Mouse (Mus musculus) bone marrow macrophage, adult 2 months (primary cell): Measurements from ENCODE around the gene Cotl1. TPM values are rescaled to one million over a fixed set of nuclear protein-coding genes. Genes with fewer than 3 reads are reported as not detected.

Experiments used
- H3K27ac ChIP-seq: 2 replicates; pipeline ENCODE4 v1.5.1; 2012; ENCODE audit warnings: low read depth, low read length; ENCODE audit not compliant: insufficient read depth
- H3K4me1 ChIP-seq: 2 replicates; pipeline ENCODE4 v1.6.1; 2012; ENCODE audit warnings: low read length; ENCODE audit not compliant: control insufficient read depth, insufficient read depth
- H3K4me3 ChIP-seq: 2 replicates; pipeline ENCODE4 v1.5.1; 2012; ENCODE audit warnings: mild to moderate bottlenecking, low read length, moderate library complexity; ENCODE audit not compliant: insufficient read depth
- CTCF ChIP-seq: IDR thresholded peaks from 2 replicates; pipeline ENCODE4 v1.5.1; 2012; ENCODE audit warnings: low read depth, mild to moderate bottlenecking, low read length, moderate library complexity
- POLR2A ChIP-seq: IDR thresholded peaks from 2 replicates; pipeline ENCODE4 v1.6.1; 2012; ENCODE audit warnings: mild to moderate bottlenecking, low read depth, low read length, borderline replicate concordance
- polyA plus RNA-seq: library from polyadenylated mRNA; stranded (reverse); fragments of >200 nt; gene quantifications from 2 replicates; pipeline ENCODE4 v1.2.4, GENCODE M21; 2012; ENCODE audit not compliant: missing spikeins, insufficient read depth, insufficient read length

Cotl1 gene
- polyA plus RNA-seq, 1 experiment: 492 TPM

DNA sequence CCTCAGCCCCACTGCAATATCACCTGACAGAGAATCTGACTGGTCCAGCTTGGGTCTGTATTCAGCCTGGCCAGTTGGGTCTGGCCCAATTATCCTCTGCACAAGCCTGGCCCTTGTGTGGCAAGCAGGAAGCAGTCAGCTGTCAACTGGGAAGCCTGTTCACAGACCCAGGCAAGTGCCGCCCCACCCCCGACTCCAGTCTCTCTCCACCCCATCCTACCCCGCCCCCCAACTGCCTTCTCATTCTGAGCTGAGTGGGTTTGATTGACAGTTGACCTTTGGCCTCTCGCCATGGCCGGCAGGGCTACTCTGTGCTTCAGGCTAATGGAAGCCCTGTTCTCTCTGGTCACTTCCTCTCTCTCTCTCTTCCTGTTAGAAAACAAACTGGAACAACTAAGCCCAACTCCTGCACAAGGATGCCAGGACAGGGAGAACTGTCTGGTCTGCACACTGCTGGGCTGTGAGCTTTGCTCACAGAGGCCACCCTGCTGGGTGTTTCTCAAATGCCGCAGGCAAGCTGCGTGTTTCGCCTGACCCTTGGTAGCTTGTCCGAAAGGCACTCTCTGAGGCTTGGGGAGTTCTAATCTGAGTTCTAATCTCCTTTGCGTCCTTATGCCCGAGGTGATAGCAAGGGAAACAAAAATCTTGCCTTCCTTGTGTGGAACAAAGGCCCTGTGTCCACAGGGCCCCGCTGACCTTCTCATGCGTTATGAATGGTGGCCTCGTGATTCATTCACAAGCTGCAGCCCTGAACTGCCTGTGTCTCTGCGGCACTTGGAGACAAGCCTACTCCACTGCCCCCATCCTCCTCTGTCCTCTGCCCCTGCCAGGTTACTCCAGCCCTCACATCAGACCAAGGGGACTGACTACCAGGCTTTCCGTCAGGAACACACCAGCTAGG, 48.3 kb downstream of the Cotl1 start:
- TF ChIP-seq POLR2A (no peak; the same call in 1 of the 2 replicates), CTCF (no peak)
- H3K4me3 ChIP-seq: no peak overlapping the region
- H3K4me1 ChIP-seq: peaks cover 14% of the 10 kb centered on the region
- peak overlapping the region; percentile 33 for H3K27ac ChIP-seq

DNA sequence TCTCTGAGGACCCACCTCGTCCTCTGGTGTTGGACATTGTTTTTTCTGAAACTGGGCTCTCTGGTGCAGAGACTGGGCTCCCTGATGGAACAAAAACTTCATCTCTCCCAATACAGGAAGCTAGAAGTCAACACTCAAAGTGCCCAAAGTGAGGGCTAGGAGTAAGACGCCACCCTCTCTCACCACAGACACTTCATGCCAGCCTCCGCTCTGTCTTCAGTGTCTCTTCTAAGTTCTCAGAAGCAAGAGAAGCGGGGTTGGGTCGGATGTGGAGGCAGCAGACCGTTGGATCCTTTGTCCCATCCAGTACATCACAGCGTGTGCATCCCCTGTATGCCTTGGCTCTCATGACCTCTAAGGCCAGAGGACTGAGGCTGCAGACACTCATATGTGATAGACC, 50.8 kb downstream of the Cotl1 start:
- Histone ChIP-seq H3K27ac (no peak overlapping the region), H3K4me1 (peaks cover 17% of the 10 kb centered on the region), H3K4me3 (no peak overlapping the region)
- TF ChIP-seq POLR2A (no peak), CTCF (no peak)

DNA sequence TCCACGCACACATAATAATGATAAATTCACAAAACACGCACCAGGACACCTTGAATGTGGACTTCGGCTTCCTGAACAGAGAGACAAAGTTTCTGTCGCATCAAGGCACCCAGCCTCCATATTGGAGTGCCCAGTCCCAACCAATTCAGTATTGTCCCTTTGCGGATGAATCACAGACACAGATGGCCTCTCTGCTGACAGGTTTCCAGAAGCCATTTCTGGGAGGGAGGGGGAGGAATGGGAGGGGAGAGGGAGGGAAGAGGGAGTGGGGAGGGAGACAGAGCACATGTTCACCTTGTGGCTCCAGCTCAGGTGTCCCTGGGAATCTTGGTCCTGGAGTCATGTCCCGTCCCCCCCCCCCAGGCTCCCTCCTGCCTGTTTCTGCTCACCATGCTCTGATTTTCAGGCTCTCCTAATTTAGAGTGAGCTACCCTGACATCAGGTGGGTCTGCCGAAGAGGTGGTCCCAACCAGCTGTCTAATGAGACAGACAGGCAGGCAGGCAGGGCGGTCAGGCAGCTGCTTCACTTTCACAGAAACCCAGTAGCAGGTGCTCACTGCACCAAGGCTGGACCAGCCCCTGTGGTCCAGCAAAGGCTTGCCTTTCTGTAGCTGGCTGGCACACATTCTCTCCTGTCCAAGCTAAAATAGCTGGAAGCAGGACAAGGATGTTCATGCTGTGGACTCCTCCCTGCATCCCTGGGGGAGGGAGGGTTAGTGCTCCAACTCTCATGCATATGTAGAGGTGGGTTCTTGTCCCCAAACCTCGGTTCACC, 51.5 kb downstream of the Cotl1 start:
- peaks cover 24% of the 10 kb centered on the region for H3K4me1 ChIP-seq
- H3K27ac ChIP-seq: no peak overlapping the region
- TF ChIP-seq POLR2A: no peak
- no peak for TF ChIP-seq CTCF
- no peak overlapping the region for H3K4me3 ChIP-seq

DNA sequence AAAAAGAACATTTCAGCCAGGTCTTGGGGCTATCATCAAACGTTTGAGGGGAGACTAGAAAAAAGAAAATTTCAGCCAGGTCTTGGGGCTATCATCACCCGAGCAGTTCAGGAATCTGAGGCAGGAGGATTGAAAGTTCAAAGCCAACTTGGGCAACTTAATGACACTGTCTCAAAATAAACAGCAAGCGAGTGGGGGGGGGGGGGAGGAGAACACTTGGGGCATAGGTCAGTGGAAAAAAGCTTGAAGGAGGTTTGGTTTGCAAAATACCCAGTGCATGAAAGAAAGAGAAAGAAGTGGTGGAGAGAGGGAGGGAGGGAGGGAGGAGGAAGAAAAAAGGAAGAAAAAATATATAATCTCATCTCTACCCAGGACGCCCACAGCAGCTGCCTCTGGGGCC, 53.0 kb downstream of the Cotl1 start:
- H3K4me3 ChIP-seq: no peak overlapping the region
- H3K4me1 ChIP-seq: peaks cover 22% of the 10 kb centered on the region
- TF ChIP-seq CTCF (no peak), POLR2A (no peak)
- no peak overlapping the region for H3K27ac ChIP-seq

DNA sequence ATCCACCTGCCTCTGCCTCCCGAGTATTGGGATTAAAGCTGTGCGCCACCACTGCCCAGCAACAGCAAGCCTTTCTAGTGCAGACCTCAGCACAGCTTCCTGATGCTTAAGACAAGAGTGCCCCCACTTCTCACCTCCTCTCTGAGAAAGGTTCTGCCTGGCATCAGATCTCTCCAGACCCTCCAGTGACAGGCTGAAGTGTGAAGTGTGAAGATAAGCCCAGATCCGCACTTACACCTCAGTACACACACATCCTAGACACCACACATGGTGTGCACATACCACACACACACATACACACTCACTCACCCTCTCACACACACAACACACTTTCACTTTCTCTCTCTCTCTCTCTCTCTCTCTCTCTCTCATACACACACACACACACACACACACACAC, 53.5 kb downstream of the Cotl1 start:
- Histone ChIP-seq H3K27ac (no peak overlapping the region), H3K4me3 (no peak overlapping the region), H3K4me1 (peaks cover 18% of the 10 kb centered on the region)
- TF ChIP-seq CTCF (no peak), POLR2A (no peak)

DNA sequence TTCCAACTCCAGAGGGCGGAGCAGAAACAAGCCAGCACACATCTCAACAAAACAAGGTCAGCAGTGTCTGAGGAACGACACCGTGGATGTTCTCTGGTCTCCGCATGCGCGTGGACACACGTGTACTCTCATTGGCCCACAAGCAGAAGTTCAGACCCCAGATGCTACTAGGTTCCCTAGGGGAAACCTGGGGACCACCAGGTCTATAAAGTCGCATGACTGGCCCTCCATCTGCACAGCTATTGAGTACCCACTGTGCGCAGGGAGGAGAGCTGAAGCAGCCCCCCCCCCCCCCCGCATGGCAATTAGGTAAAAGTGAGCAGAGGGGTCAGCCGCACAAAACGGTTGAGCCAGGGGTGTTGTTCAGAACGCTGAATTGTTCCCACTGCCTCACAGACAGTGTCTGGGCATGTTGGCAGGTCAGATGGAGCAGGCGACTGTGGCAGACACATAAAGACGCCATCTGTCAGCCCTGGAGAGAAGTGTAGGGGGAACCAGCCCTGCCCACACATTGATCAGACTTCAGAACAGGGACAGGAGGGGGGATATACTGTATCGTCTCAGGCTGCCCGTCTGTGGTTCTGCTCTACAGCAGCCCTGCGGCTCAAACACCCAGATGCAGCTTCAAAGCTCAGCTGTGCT, 54.5 kb downstream of the Cotl1 start:
- TF ChIP-seq POLR2A (no peak), CTCF (no peak)
- H3K4me1 ChIP-seq: peaks cover 10% of the 10 kb centered on the region
- no peak overlapping the region for H3K27ac ChIP-seq
- H3K4me3 ChIP-seq: no peak overlapping the region

DNA sequence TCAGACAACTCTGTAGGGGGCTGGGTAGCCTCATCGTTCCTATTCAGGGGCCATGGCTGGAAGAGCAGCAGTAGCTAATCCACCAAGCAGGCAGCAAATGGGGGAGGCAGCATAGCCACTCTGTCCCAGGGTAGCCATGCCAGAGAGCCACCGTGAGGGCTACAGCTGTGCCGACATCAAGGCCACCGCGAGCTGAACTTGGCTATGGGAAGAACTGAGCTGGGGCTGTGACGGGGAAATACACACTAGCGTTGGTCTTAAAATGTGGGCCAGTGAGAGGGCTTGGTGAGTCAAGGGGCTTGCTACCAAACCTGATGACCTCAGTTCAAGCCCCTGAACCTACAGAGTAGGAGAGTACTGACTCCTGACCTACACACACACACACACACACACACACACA, 55.7 kb downstream of the Cotl1 start:
- TF ChIP-seq CTCF (no peak), POLR2A (no peak)

DNA sequence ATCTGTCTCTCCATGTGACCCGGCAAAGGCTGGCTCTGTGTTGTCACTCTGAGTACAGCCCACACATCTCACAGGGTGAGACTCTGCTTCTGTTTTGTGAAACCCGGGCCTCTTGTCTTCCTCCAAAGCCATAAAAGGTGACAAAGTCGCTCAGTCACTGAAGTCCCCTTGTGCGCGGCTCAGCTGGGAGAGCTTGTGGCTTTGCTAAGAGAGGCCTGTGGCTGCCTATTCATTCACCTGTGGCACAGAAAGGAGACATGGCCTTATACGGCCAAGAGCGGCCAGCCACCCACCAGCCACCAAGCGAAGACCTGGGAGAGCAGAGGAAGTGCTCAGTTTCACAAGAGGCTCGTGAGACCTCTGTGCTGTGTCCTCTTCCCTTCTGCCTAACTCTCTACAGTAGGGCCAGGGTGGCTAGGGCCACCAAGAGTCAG, 56.2 kb downstream of the Cotl1 start:
- Histone ChIP-seq H3K27ac (no peak overlapping the region), H3K4me1 (peaks cover 10% of the 10 kb centered on the region), H3K4me3 (no peak overlapping the region)
- no peak for TF ChIP-seq POLR2A
- no peak for TF ChIP-seq CTCF

More for the DNA sequence above, 55.7 kb downstream of the Cotl1 start:
- H3K4me3 ChIP-seq: no peak overlapping the region
- H3K27ac ChIP-seq: no peak overlapping the region
- H3K4me1 ChIP-seq: peaks cover 10% of the 10 kb centered on the region

DNA sequence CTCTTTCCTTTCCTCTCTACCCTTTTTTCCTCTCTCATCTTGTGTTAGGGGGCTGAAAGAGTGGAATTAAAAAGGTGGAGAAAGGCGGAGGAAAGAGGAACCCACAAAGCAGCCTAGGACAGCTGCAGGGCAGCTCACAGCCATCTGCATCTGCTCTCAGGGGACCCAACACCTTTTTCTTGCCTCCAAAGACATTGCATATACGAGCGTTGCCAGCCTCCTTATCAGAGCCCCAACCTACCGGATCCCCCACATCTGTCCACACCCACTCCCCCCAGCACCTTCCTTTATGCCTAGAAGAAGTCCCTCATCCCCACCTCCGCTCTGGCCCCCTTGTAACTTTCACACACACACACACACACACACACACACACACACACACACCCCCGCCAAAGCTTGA, 56.8 kb downstream of the Cotl1 start:
- peaks cover 10% of the 10 kb centered on the region for H3K4me1 ChIP-seq

More for the DNA sequence above, 56.8 kb downstream of the Cotl1 start:
- no peak overlapping the region for H3K4me3 ChIP-seq
- TF ChIP-seq CTCF (no peak), POLR2A (no peak)
- no peak overlapping the region for H3K27ac ChIP-seq
